Mouse (Mus musculus) hindbrain, embryonic 14.5 days (tissue): ENCODE data around the gene Rnf115. TPM values are rescaled to one million over a fixed set of nuclear protein-coding genes. Genes with fewer than 3 reads are reported as not detected.

Experiments
- ATAC-seq: fragments of 200-750 bp; cut with Nextera tagmentation; 2 replicates; pipeline ENCODE4 v1.8.0; 2017; ENCODE audit warnings: moderate number of reproducible peaks, mild to moderate bottlenecking, moderate TSS enrichment, moderate library complexity; ENCODE audit not compliant: low FRiP score
- DNase-seq: peaks from one replicate; pipeline ENCODE4 v3.0.0-alpha.2; 2015; ENCODE audit warnings: low spot score
- H3K27ac ChIP-seq: fragments of 300-500 bp; sonication (generic); 2 replicates; pipeline ENCODE4 v1.5.1; 2014; ENCODE audit warnings: mild to moderate bottlenecking, moderate library complexity
- H3K27me3 ChIP-seq: fragments of 300-500 bp; sonication (generic); 2 replicates; pipeline ENCODE4 v1.6.1; 2014; ENCODE audit warnings: mild to moderate bottlenecking, low read length, mixed read lengths; ENCODE audit not compliant: control insufficient read depth, insufficient read depth
- H3K36me3 ChIP-seq: fragments of 300-500 bp; sonication (generic); replicated peaks from 2 replicates; pipeline ENCODE4 v1.6.1; 2014; ENCODE audit not compliant: control insufficient read depth, insufficient read depth
- H3K4me1 ChIP-seq: fragments of 300-500 bp; sonication (generic); replicated peaks from 2 replicates; pipeline ENCODE4 v1.6.1; 2014; ENCODE audit warnings: antibody characterized with exemption, low read length, mixed read lengths; ENCODE audit not compliant: control insufficient read depth, insufficient read depth
- H3K4me2 ChIP-seq: fragments of 300-500 bp; sonication (generic); replicated peaks from 2 replicates; pipeline ENCODE4 v1.6.1; 2014; ENCODE audit warnings: mild to moderate bottlenecking, moderate library complexity
- H3K4me3 ChIP-seq: fragments of 300-500 bp; sonication (generic); replicated peaks from 2 replicates; pipeline ENCODE4 v1.5.1; 2014; ENCODE audit warnings: mild to moderate bottlenecking, low read length
- H3K9ac ChIP-seq: fragments of 300-500 bp; sonication (generic); 2 replicates; pipeline ENCODE4 v1.6.1; 2014
- H3K9me3 ChIP-seq: fragments of 300-500 bp; sonication (generic); 2 replicates; pipeline ENCODE4 v1.6.1; 2016; ENCODE audit warnings: low read length; ENCODE audit not compliant: control insufficient read depth
- WGBS: fragments of 180-500 bp; shearing (Covaris S2); extraction: QIAGEN DNeasy Blood & Tissue Kit; methylation state at CpG from one replicate; pipeline ENCODE4 v1.1.7; 2014; 5-methylcytosine and 5-hydroxymethylcytosine counted together
- polyA plus RNA-seq: library from polyadenylated mRNA; unstranded; fragments of >200 nt; fragmentation: Nextera tagmentation; extraction: Ambion mirVana; gene quantifications from 2 replicates; pipeline ENCODE4 v1.2.1, GENCODE M21; 2014

Rnf115 gene
- polyA plus RNA-seq, 1 experiment from 2014 or later, result 79.4 TPM

GRCm38 (mm10) chr3:96788506-96788905 lies 61.0 kb downstream of the Rnf115 start:
- DNase-seq (no peak), ATAC-seq (no peak)
- Histone ChIP-seq H3K27me3 (no peaks in the 10 kb centered on the region), H3K9me3 (no peaks in the 10 kb centered on the region), H3K4me3 (no peak overlapping the region), H3K27ac (no peak overlapping the region), H3K4me1 (no peaks in the 10 kb centered on the region), H3K36me3 (peaks cover 71% of the 10 kb centered on the region), H3K9ac (no peak overlapping the region), H3K4me2 (no peak overlapping the region)
- 89% methylated on average over 8 of the region's 8 CpGs for WGBS

DNA sequence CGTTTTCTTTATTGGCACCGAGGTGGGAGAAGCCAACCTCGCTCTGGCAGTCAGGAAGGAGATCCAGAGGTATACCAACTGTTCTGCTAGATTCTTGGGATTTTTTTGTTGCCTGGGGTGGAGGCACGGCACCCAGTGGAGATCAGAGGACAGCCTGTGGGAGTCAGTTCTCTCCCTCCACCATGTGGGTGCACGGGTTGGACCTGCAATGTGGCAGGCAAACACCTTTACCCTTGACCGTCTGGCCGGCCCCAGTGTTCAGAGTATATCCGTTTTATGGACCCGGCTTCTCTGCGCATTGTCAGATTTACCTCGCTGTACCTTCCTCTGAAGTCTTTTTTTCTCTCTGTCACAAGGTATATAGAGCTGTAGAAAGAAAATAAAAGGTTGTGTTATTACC lies 72.8 kb downstream of the Rnf115 start:
- Histone ChIP-seq H3K9me3 (no peaks in the 10 kb centered on the region), H3K27ac (no peak overlapping the region), H3K36me3 (peaks cover 7% of the 10 kb centered on the region; the same call in 1 of the 2 replicates), H3K4me2 (no peak overlapping the region), H3K4me1 (no peaks in the 10 kb centered on the region), H3K27me3 (no peaks in the 10 kb centered on the region), H3K4me3 (no peak overlapping the region), H3K9ac (no peak overlapping the region)
- no peak for DNase-seq
- WGBS, result 88% methylated on average over 11 of the region's 11 CpGs
- ATAC-seq, result no peak

DNA sequence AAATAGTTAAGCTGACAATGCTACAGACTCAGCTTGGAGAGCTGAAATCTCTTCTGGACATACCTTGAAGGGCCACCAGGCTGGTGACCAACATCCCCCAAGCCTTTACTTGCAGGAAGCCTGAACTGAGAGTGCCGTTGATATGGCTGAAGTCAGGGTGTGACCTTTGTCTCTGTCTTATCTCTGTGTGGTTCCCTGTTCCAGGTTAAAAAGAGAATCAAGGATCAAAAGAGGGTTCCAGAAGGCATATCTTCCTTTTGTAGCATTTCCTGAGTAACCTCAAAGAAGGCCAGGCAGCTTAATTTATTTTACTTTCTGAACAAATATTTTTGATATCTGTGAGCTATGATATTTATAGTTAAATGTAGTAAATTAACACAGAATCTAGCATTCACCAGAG lies 74.8 kb downstream of the Rnf115 start:
- ATAC-seq, result no peak
- Histone ChIP-seq H3K27ac (no peak overlapping the region), H3K4me2 (no peak overlapping the region), H3K9ac (no peak overlapping the region), H3K36me3 (no peaks in the 10 kb centered on the region), H3K4me3 (no peak overlapping the region), H3K4me1 (no peaks in the 10 kb centered on the region), H3K9me3 (no peaks in the 10 kb centered on the region), H3K27me3 (no peaks in the 10 kb centered on the region)
- DNase-seq, result no peak
- 75% methylated on average over 1 of the region's 1 CpGs for WGBS

- H3K4me3 ChIP-seq, result no peak overlapping the region
- DNase-seq, result no peak
- no peaks in the 10 kb centered on the region for H3K4me1 ChIP-seq
- H3K4me2 ChIP-seq, result no peak overlapping the region
- H3K27ac ChIP-seq, result no peak overlapping the region
- H3K27me3 ChIP-seq, result no peaks in the 10 kb centered on the region
- H3K36me3 ChIP-seq, result no peaks in the 10 kb centered on the region
- no peak for ATAC-seq
- no peak overlapping the region for H3K9ac ChIP-seq
- no peaks in the 10 kb centered on the region for H3K9me3 ChIP-seq
- 80% methylated on average over 3 of the region's 3 CpGs for WGBS
Measured at GRCm38 (mm10) chr3:96808136-96808535, 80.7 kb downstream of the Rnf115 start.

GRCm38 (mm10) chr3:96808651-96809050 lies 81.2 kb downstream of the Rnf115 start:
- H3K27me3 ChIP-seq, result no peaks in the 10 kb centered on the region
- DNase-seq, result no peak
- no peak overlapping the region for H3K4me2 ChIP-seq
- H3K4me1 ChIP-seq, result no peaks in the 10 kb centered on the region
- 83% methylated on average over 3 of the region's 3 CpGs for WGBS
- no peak overlapping the region for H3K9ac ChIP-seq
- H3K27ac ChIP-seq, result no peak overlapping the region
- H3K4me3 ChIP-seq, result no peak overlapping the region
- ATAC-seq, result no peak
- H3K36me3 ChIP-seq, result no peaks in the 10 kb centered on the region
- H3K9me3 ChIP-seq, result no peaks in the 10 kb centered on the region

DNA sequence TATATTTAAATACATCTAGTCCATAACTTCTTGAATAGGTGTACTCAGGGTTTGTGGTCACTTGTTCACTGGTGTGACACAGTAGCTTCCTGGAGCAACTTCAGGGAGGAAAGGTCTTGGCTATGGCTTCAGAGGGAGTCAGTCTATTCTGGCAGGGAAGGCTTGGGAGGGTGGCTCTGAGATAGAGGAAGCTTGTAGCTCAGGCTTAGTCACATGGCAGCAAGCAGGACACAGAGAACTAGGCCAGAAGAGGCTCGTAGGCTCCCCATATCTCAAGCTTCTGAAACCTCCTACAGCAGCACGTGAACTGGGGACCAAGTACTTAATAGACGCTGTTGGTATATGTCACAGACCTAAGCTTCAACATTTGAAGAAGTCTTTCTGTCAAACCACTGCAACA lies 83.8 kb downstream of the Rnf115 start:
- H3K4me3 ChIP-seq, result no peak overlapping the region
- 88% methylated on average over 3 of the region's 3 CpGs for WGBS
- no peak overlapping the region for H3K27ac ChIP-seq
- DNase-seq, result no peak
- no peaks in the 10 kb centered on the region for H3K4me1 ChIP-seq
- H3K27me3 ChIP-seq, result no peaks in the 10 kb centered on the region
- no peaks in the 10 kb centered on the region for H3K9me3 ChIP-seq
- no peak overlapping the region for H3K4me2 ChIP-seq
- no peaks in the 10 kb centered on the region for H3K36me3 ChIP-seq
- no peak overlapping the region for H3K9ac ChIP-seq
- no peak for ATAC-seq

- H3K4me2 ChIP-seq, result no peak overlapping the region
- no peaks in the 10 kb centered on the region for H3K9me3 ChIP-seq
- no peak overlapping the region for H3K27ac ChIP-seq
- no peak overlapping the region for H3K9ac ChIP-seq
- H3K27me3 ChIP-seq, result no peaks in the 10 kb centered on the region
- no peaks in the 10 kb centered on the region for H3K4me1 ChIP-seq
- H3K36me3 ChIP-seq, result no peaks in the 10 kb centered on the region
- 45% methylated on average over 20 of the region's 20 CpGs for WGBS
- DNase-seq, result peak; percentile 68
- no peak for ATAC-seq
- H3K4me3 ChIP-seq, result no peak overlapping the region
Measured at GRCm38 (mm10) chr3:96812395-96813091, 85.1 kb downstream of the Rnf115 start.

DNA sequence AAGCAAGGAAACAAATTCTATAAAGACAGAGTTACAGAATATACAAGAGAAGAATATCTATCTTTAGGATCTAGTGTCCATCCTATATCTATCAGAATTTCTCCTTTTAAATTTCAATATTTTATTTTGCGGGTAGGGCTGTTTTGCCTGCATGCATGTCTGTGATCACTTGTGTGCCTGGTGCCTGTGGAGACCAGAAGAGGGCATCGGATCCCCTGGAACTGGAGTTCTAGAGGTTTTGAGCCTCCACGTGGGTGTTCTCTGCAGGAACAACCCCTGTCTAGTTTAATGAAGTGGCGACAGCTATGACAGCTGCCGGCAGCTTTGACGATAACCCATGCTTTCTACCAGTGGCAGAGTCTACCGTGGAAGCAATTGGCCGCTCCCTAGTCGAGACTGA lies 85.6 kb downstream of the Rnf115 start:
- H3K9me3 ChIP-seq, result no peaks in the 10 kb centered on the region
- H3K4me1 ChIP-seq, result no peaks in the 10 kb centered on the region
- H3K4me2 ChIP-seq, result 0 out of 2 replicates have a peak overlapping the region, but pooled peaks have one; percentile 15
- DNase-seq, result no peak
- no peak overlapping the region for H3K9ac ChIP-seq
- WGBS, result 40% methylated on average over 9 of the region's 9 CpGs
- ATAC-seq, result no peak
- H3K4me3 ChIP-seq, result no peak overlapping the region
- no peaks in the 10 kb centered on the region for H3K36me3 ChIP-seq
- no peak overlapping the region for H3K27ac ChIP-seq
- H3K27me3 ChIP-seq, result no peaks in the 10 kb centered on the region

DNA sequence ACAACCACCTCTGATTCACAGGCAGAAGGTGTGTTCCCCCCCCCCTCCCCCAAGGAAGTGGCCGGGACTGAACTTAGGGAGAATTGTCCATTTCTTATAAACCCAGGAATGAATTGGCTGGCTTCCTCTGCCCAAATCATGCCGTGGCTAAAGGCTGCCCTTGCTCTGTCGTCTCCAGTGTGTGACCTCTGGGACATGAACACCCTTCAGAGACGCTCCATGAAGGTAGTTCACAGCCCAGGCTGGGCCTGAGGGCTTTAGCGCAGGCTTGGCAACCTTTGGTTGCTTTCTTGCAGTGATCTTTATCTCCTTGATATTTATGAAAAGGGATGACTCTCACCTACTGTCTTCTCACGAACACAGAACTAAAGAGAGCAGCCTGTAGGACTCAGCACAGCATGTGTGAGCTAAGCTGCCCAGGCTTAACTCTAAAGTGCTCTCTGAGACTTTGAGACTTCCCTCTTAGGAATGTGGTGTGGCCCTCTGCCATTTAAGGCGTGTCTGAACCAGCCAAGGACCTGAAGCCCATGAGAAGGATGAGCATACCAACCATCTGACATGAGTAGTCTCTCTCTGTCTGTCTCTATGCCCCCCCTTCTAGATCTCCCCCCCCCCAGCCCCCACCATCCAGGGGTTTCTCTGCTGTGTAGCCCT lies 86.3 kb downstream of the Rnf115 start:
- H3K4me3 ChIP-seq, result no peak overlapping the region
- H3K27ac ChIP-seq, result no peak overlapping the region
- no peak overlapping the region for H3K4me2 ChIP-seq
- H3K9me3 ChIP-seq, result no peaks in the 10 kb centered on the region
- no peak overlapping the region for H3K9ac ChIP-seq
- H3K27me3 ChIP-seq, result no peaks in the 10 kb centered on the region
- no peak for DNase-seq
- H3K4me1 ChIP-seq, result no peaks in the 10 kb centered on the region
- H3K36me3 ChIP-seq, result no peaks in the 10 kb centered on the region
- ATAC-seq, result no peak; the same call in 1 of the 2 replicates
- 69% methylated on average over 7 of the region's 7 CpGs for WGBS
